Mouse (Mus musculus) brain, adult 2 months (tissue): ENCODE data around the gene Jmjd7.

Experiments
- DNase-seq: peaks from one replicate; pipeline ENCODE4 v3.0.0; 2011; ENCODE audit warnings: low read depth, low spot score

The Jmjd7 gene

GRCm38 (mm10) chr2:120011462-120012200, 15.7 kb upstream of the Jmjd7 start:
- peak; percentile 81 for DNase-seq

- DNase-seq = no peak
Observed at GRCm38 (mm10) chr2:120012924-120013323, 14.4 kb upstream of the Jmjd7 start.

GRCm38 (mm10) chr2:120013831-120014486, 13.3 kb upstream of the Jmjd7 start:
- no peak for DNase-seq

GRCm38 (mm10) chr2:120015882-120016281, 11.4 kb upstream of the Jmjd7 start:
- no peak for DNase-seq

GRCm38 (mm10) chr2:120017599-120017998, 9.7 kb upstream of the Jmjd7 start:
- DNase-seq = no peak

GRCm38 (mm10) chr2:120024337-120024736, 2.9 kb upstream of the Jmjd7 start:
- DNase-seq = no peak

- no peak for DNase-seq
Observed at GRCm38 (mm10) chr2:120027950-120028331, 658 bp downstream of the Jmjd7 start.

- no peak for DNase-seq
Observed at GRCm38 (mm10) chr2:120030380-120030779, 3.1 kb downstream of the Jmjd7 start.

- no peak for DNase-seq
Observed at GRCm38 (mm10) chr2:120032726-120033467, 5.6 kb downstream of the Jmjd7 start, which contains the start of gene Pla2g4b. Gene Pla2g4b (plus strand): TSS chr2:120033417.

- peak; percentile 25 for DNase-seq
Observed at GRCm38 (mm10) chr2:120033726-120034125, 6.4 kb downstream of the Jmjd7 start.

- DNase-seq = no peak
Observed at GRCm38 (mm10) chr2:120037744-120038143, 10.5 kb downstream of the Jmjd7 start.

- DNase-seq = no peak
Observed at GRCm38 (mm10) chr2:120040991-120041390, 13.7 kb downstream of the Jmjd7 start.

GRCm38 (mm10) chr2:120044101-120044603, 16.9 kb downstream of the Jmjd7 start:
- peak; percentile 91 for DNase-seq

GRCm38 (mm10) chr2:120044676-120045075, 17.4 kb downstream of the Jmjd7 start:
- no peak for DNase-seq

- DNase-seq = peak; percentile 89
Observed at GRCm38 (mm10) chr2:120046486-120047310, 19.4 kb downstream of the Jmjd7 start.

GRCm38 (mm10) chr2:120048173-120048572, 20.9 kb downstream of the Jmjd7 start:
- no peak for DNase-seq

- DNase-seq = peak; percentile 69
Observed at GRCm38 (mm10) chr2:120049632-120050274, 22.5 kb downstream of the Jmjd7 start.

GRCm38 (mm10) chr2:120051405-120051804, 24.1 kb downstream of the Jmjd7 start:
- DNase-seq = no peak

- DNase-seq = no peak
Observed at GRCm38 (mm10) chr2:120054771-120055552, 27.7 kb downstream of the Jmjd7 start.

- no peak for DNase-seq
Observed at GRCm38 (mm10) chr2:120055923-120056322, 28.6 kb downstream of the Jmjd7 start.
